ENCODE assay signal across 24 mouse cellular contexts in genomic region chr4:129654770-129655169, GRCm38 (mm10). TPM values are rescaled to one million over a fixed set of nuclear protein-coding genes. Genes with fewer than 3 reads are reported as not detected.
"Had no signal": no experiment of that assay in that cellular context is flagged by ENCODE, and none has a peak within 500 bp of the region (broad histone marks: within the 10 kb centered on the region; RNA-seq: fewer than 3 reads in every experiment).

No protein-coding gene starts in this region.

- DNase-seq: gastrocnemius, postnatal 14 days; gastrocnemius, postnatal 36 days; heart, adult 2 months; heart, postnatal 14 days; heart, postnatal 36 days; kidney, adult 11 months; kidney, adult 2 months; kidney, adult 9 months; kidney, postnatal 14 days; kidney, postnatal 36 days; layer of hippocampus, postnatal 36 days; left cerebral cortex, postnatal 4 days had no signal

- H3K4me3 ChIP-seq: heart, adult 2 months; heart, embryonic 13.5 days; heart, embryonic 15.5 days; hindbrain, embryonic 13.5 days; hindbrain, embryonic 15.5 days; kidney, embryonic 15.5 days; limb, embryonic 13.5 days; limb, embryonic 15.5 days; liver, embryonic 12.5 days had no signal

- H3K27ac ChIP-seq: heart, adult 2 months; heart, embryonic 13.5 days; heart, embryonic 15.5 days; hindbrain, embryonic 13.5 days; hindbrain, embryonic 15.5 days; hindbrain, postnatal 0 days; kidney, embryonic 15.5 days; kidney, postnatal 0 days; limb, embryonic 13.5 days; limb, embryonic 15.5 days; liver, embryonic 12.5 days; liver, embryonic 14.5 days had no signal

RNA-seq across cellular contexts. Expression of gene Dcdc2b, which starts 40.7 kb away (rescaled TPM):
- total RNA-seq: hematopoietic stem cell, adult 5-6 weeks; hindbrain, postnatal 0 days had no signal
